In the genomic region with DNA sequence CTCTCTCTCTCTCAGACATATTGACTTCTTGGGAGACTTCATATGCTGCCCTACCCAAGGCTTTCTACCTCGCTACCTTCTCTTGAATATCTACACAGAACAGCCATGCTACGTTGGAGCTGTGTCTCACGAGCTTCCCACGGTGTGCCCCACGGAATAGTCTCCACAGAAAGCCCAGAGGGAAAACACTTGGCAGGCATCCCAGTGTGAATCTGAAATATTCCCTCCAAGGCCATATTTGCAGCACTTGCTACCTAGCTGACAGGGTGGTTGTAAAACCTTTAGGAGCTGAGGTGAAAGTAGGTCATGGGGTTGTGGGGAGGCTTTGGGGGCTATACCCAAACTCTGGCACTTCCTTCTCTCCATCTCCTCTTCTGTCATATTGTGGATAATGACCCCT, we compare ENCODE assay signal across 27 mouse cellular contexts. TPM values are rescaled to one million over a fixed set of nuclear protein-coding genes. Genes with fewer than 3 reads are reported as not detected.
A peak's percentile ranks its signal among the peaks of the same experiment; 100 is the strongest.
DNase-seq lines count a peak whose midpoint lies in the region; ATAC-seq and TF ChIP-seq lines count a peak whose summit lies in the region.
"Had no signal": no experiment of that assay in that cellular context is flagged by ENCODE, and none has a peak within 500 bp of the region (broad histone marks: within the 10 kb centered on the region; RNA-seq: fewer than 3 reads in every experiment).

No protein-coding gene starts in this region.

- no peak overlapping the region for H3K9ac ChIP-seq in liver, postnatal 0 days (replicated peaks)
- H3K9ac ChIP-seq in liver, embryonic 11.5 days (ENCODE audit: low read depth, low read length), result no peak overlapping the region
- H3K9ac ChIP-seq: embryonic facial prominence, embryonic 15.5 days; limb, embryonic 15.5 days; midbrain, embryonic 15.5 days; neural tube, embryonic 12.5 days had no signal

- no peaks in the 10 kb centered on the region for H3K9me3 ChIP-seq in liver, postnatal 0 days (ENCODE audit: low read length)
- no peaks in the 10 kb centered on the region for H3K9me3 ChIP-seq in liver, embryonic 11.5 days (ENCODE audit: control insufficient read depth, low read length)
- H3K9me3 ChIP-seq: embryonic facial prominence, embryonic 15.5 days; hindbrain, embryonic 10.5 days; limb, embryonic 15.5 days; midbrain, embryonic 15.5 days; neural tube, embryonic 12.5 days had no signal

- TF ChIP-seq EP300 in liver, postnatal 0 days (IDR thresholded peaks at IDR 0.05; ENCODE audit: low read depth), result no peak

- no peaks in the 10 kb centered on the region for H3K36me3 ChIP-seq in liver, postnatal 0 days (replicated peaks; ENCODE audit: insufficient read depth, low read length)
- no peaks in the 10 kb centered on the region for H3K36me3 ChIP-seq in liver, embryonic 11.5 days (ENCODE audit: control insufficient read depth, insufficient read depth, low read length)
- H3K36me3 ChIP-seq in macrophage (ENCODE audit: inconsistent target), result peaks cover 13% of the 10 kb centered on the region; the same call in 1 of the 2 replicates
- H3K36me3 ChIP-seq: embryonic facial prominence, embryonic 15.5 days; hindbrain, embryonic 10.5 days; limb, embryonic 15.5 days; midbrain, embryonic 15.5 days; neural tube, embryonic 12.5 days had no signal

- H3K4me2 ChIP-seq in liver, postnatal 0 days (ENCODE audit: low read depth, low read length), result 0 out of 2 replicates have a peak overlapping the region, but pooled peaks have one; percentile 29
- H3K4me2 ChIP-seq in liver, embryonic 11.5 days, result no peak overlapping the region
- H3K4me2 ChIP-seq: embryonic facial prominence, embryonic 15.5 days; heart, embryonic 11.5 days; limb, embryonic 15.5 days; midbrain, embryonic 15.5 days; neural tube, embryonic 12.5 days had no signal

- no peak overlapping the region for H3K27ac ChIP-seq in liver, postnatal 0 days (ENCODE audit: low read depth)
- no peak overlapping the region for H3K27ac ChIP-seq in liver, embryonic 11.5 days (ENCODE audit: low read depth, low read length)
- H3K27ac ChIP-seq in macrophage, result peak overlapping the region; percentile 89; the same call in 1 of the 2 replicates
- H3K27ac ChIP-seq: embryonic facial prominence, embryonic 15.5 days; hindbrain, embryonic 10.5 days; limb, embryonic 15.5 days; midbrain, embryonic 15.5 days; neural tube, embryonic 12.5 days had no signal

- no peak for TF ChIP-seq CTCF in liver, postnatal 0 days (IDR thresholded peaks at IDR 0.05; ENCODE audit: low read depth)

- H3K27me3 ChIP-seq in liver, postnatal 0 days (ENCODE audit: insufficient read depth, low read length), result no peaks in the 10 kb centered on the region
- H3K27me3 ChIP-seq in liver, embryonic 11.5 days (replicated peaks; ENCODE audit: control insufficient read depth, insufficient read depth, low read length), result no peaks in the 10 kb centered on the region
- H3K27me3 ChIP-seq: embryonic facial prominence, embryonic 15.5 days; limb, embryonic 15.5 days; midbrain, embryonic 15.5 days; neural tube, embryonic 12.5 days had no signal

- ATAC-seq in liver, postnatal 0 days, result no peak
- no peak for ATAC-seq in liver, embryonic 11.5 days (replicated peaks; ENCODE audit: low FRiP score)
- ATAC-seq: activated CD4-positive, CD25-positive, alpha-beta regulatory T cell, adult 4 months; forebrain, embryonic 14.5 days; hindbrain, embryonic 16.5 days; intestine, embryonic 16.5 days; midbrain, embryonic 15.5 days had no signal

- H3K4me3 ChIP-seq in liver, postnatal 0 days (ENCODE audit: low read depth, low read length), result no peak overlapping the region
- H3K4me3 ChIP-seq in liver, embryonic 11.5 days (ENCODE audit: low read depth, low read length), result no peak overlapping the region
- no peak overlapping the region for H3K4me3 ChIP-seq in macrophage (ENCODE audit: inconsistent target)
- H3K4me3 ChIP-seq: embryonic facial prominence, embryonic 15.5 days; hindbrain, embryonic 10.5 days; limb, embryonic 15.5 days; midbrain, embryonic 15.5 days; neural tube, embryonic 12.5 days had no signal

- WGBS in liver, postnatal 0 days (ENCODE audit: insufficient replicate concordance), result 67% methylated on average over 5 of the region's 5 CpGs
- WGBS in liver, embryonic 11.5 days, result 73% methylated on average over 5 of the region's 5 CpGs
- 92% methylated on average over 5 of the region's 5 CpGs for WGBS in macrophage (ENCODE audit: missing documents)

- peaks cover 14% of the 10 kb centered on the region for H3K4me1 ChIP-seq in liver, postnatal 0 days (ENCODE audit: insufficient read depth)
- H3K4me1 ChIP-seq in liver, embryonic 11.5 days (replicated peaks; ENCODE audit: control insufficient read depth, insufficient read depth, low read length), result no peaks in the 10 kb centered on the region
- H3K4me1 ChIP-seq: embryonic facial prominence, embryonic 15.5 days; hindbrain, embryonic 10.5 days; limb, embryonic 15.5 days; midbrain, embryonic 15.5 days; neural tube, embryonic 12.5 days had no signal

- DNase-seq in heart, adult 11 months, result peak; percentile 93
- DNase-seq in heart, adult 8-10 months (ENCODE audit: low spot score), result no peak
- DNase-seq in liver, postnatal 0 days, result no peak
- no peak for DNase-seq in liver, embryonic 11.5 days (ENCODE audit: low spot score)
- DNase-seq in adrenal gland, postnatal 10 days, result peak; percentile 54
- no peak for DNase-seq in spleen, adult 18-20 months
- DNase-seq: cerebellum, adult 9-10 months; gastrocnemius, postnatal 14 days; heart, postnatal 10 days; kidney, postnatal 4 days; left cerebral cortex, postnatal 4 days; lung, adult 18-20 months; lung, postnatal 4 days; retina, postnatal 1 day; thymus, adult 18-20 months; thymus, postnatal 4 days had no signal

- H3K79me2 ChIP-seq in macrophage (ENCODE audit: inconsistent target), result peaks cover 64% of the 10 kb centered on the region

RNA-seq across cellular contexts. Expression of a gene that starts 3.1 kb away (rescaled TPM):
- total RNA-seq in heart, adult 8-10 months (2022), result 100 to 1,000 TPM; 121 to 178 (median 130) TPM
- 5.8 and 7.0 TPM in 2 replicates for polyA plus RNA-seq in liver, postnatal 0 days (2015; fragmentation: Nextera tagmentation; extraction: Ambion mirVana)
- 0.12 and 0.16 TPM in 2 replicates for polyA plus RNA-seq in liver, embryonic 11.5 days (2014; fragmentation: Nextera tagmentation; extraction: Ambion mirVana)
- total RNA-seq in adrenal gland, postnatal 10 days (2021), result 100 to 1,000 TPM in 1 of 2 experiments, 10 to 100 TPM in 1; 55.9 to 125 TPM
- 1,000 to 10,000 TPM; 1,375 to 3,744 (median 2,180) TPM for total RNA-seq in macrophage (2018; cell fraction: chromatin; rRNA removed)
- 100 to 1,000 TPM; 137 to 252 (median 189) TPM for total RNA-seq in macrophage (2018; cell fraction: cytosol; rRNA removed)
- total RNA-seq in macrophage (2018; cell fraction: nucleus; rRNA removed), result 1,000 to 10,000 TPM in 7 of 26 experiments, 100 to 1,000 TPM in 19; 475 to 1,395 (median 872) TPM
- polyA plus RNA-seq in macrophage (2018), result 183 to 281 TPM (median 265 TPM) in 3 replicates

Comparison
In these comparisons a context has a peak if more than half of its experiments do, and no peak if none do; other contexts are left out.
1. DNase-seq: peak in heart, adult 11 months (single experiment) and adrenal gland, postnatal 10 days (single experiment); none in heart, adult 8-10 months (single experiment), liver, postnatal 0 days (single experiment), liver, embryonic 11.5 days (single experiment) and spleen, adult 18-20 months (0 of 2).
2. RNA of a gene that starts 3.1 kb away (polyA plus RNA-seq): 183 to 281 TPM in macrophage; 5.8 to 7.0 TPM in liver, postnatal 0 days and 0.12 to 0.16 TPM in liver, embryonic 11.5 days; every median in the first group is over 10 times any median in the second.